Mouse (Mus musculus) left cerebral cortex, adult 2 months (tissue): ENCODE measurements around the gene Rasgef1a. TPM values are rescaled to one million over a fixed set of nuclear protein-coding genes. Genes with fewer than 3 reads are reported as not detected.
A peak's percentile ranks its signal among the peaks of the same experiment; 100 is the strongest.

Source experiments
- DNase-seq, 2 experiments: peaks; one replicate each; pipeline ENCODE4 v3.0.0; 2021 to 2022; ENCODE audit warnings: low spot score in 2 of 2, mixed read lengths in 1 of 2; ENCODE audit errors: extremely low spot score in 1 of 2
- H3K27ac ChIP-seq: fragments of 200-600 bp; 2 replicates; pipeline ENCODE4 v1.8.1; 2022
- H3K4me3 ChIP-seq: fragments of 200-600 bp; 2 replicates; pipeline ENCODE4 v1.8.1; 2022
- CTCF ChIP-seq: fragments of 200-600 bp; IDR thresholded peaks from 2 replicates; pipeline ENCODE4 v1.8.1; 2022; ENCODE audit warnings: antibody characterized with exemption, mild to moderate bottlenecking, moderate library complexity
- intact Hi-C: fragments of 180-260 bp; cut with DNase I; formaldehyde crosslinking; loops from one replicate; pipeline ENCODE4 v1.15.1; 2025
- long read RNA-seq, 2 experiments: library from polyadenylated mRNA; stranded (forward); transcript quantifications; one replicate each; pipeline ENCODE4 v2.0.0; 2021; ENCODE audit warnings: borderline mapping rate in 2 of 2
- total RNA-seq, 2 experiments: library from RNA; stranded (reverse); gene quantifications; 2 replicates each; pipeline ENCODE4 v1.2.3; 2021

Rasgef1a gene
- total RNA-seq, result 100 to 1,000 TPM; 208 to 213 TPM
- long read RNA-seq, experiment 1, transcript Rasgef1a-201 (13 exons, 3,284 nt), result major isoform, 61 of 128 reads
- long read RNA-seq, experiment 1, partial matches to known transcripts, result 44 of 128 reads
- long read RNA-seq, experiment 1, other reads (novel, unspliced or antisense), result 23 of 128 reads
- long read RNA-seq, experiment 2, transcript Rasgef1a-201 (13 exons, 3,284 nt), result major isoform, 59 of 109 reads
- long read RNA-seq, experiment 2, partial matches to known transcripts, result 14 of 109 reads
- long read RNA-seq, experiment 2, other reads (novel, unspliced or antisense), result 36 of 109 reads

DNA sequence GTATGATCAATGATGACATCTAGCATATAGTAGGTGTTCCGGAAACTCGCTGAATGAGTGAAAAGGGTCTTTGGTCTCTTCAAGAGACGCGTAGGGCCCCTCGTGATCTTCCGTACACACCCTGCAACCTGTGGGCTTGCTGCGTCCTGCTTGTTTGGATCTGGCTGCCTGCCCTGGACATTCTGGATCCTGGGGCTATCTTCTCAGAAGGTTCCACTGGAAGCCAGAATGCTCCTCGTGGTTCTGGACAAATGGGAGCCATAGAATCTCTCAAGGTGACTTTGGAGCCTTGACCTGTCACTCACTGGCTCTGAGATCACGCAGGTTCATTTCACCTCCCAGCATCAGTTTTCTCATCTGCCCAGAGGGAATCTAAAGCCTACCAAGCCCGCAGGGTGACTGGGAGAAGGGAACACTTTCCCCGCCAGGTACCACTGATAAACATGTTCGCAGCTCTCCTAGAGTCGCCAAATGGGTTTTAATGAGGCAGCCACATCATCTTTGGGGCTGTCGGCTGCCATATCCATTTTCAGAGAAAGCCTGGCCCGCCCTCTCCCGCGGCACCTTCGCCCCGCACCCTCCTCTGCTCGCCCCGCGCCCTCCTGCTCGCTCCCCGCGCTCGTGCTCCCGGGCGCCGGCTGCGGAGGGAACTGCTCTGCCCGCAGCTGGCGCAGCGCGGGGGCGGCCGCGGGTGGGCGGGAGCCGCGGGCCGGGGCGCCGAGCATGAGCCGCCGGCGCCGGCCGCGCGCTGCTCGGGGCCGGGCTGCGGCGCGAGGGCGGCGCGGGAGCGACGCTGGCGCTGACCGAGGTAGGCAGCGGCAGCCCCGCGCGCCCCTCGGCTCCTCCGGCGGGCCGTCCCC lies at the start of gene Rasgef1a:
Gene Rasgef1a (plus strand): TSS at position 683 of the 860 bp plus-strand sequence.
- intact Hi-C loops, result loop anchor here (5.0 kb wide), 1 partner anchor 69 kb away; no protein-coding TSS in a partner anchor
- peak; percentile 61 to 70 for DNase-seq
- peak within 1 kb of the TSS; percentile 64 for H3K4me3 ChIP-seq
- no peak for TF ChIP-seq CTCF
- peak within 1 kb of the TSS; percentile 98 for H3K27ac ChIP-seq

DNA sequence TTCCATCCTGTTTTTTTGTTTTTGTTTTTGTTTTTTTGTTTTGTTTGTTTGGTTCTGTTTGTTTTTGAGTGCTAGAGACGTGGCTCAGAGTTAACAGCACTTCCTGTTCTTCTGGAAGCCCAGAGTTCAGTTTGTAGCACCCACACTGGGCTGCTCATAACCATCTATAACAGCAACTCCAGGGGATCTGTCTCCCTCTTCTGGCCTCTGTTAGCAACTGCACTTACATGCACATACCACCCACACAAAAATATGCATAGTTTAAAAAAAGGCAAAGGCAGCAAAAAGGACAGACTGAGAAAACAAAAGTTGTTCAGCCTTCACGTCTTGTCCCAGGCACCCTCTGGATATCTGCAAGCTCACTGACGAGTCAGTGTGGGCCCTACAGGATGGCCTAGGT lies 48.0 kb upstream of the Rasgef1a start:
- Histone ChIP-seq H3K4me3 (no peak overlapping the region), H3K27ac (no peak overlapping the region)
- peak; percentile 23 for TF ChIP-seq CTCF
- DNase-seq, result no peak
- intact Hi-C loops, result no loop called here

DNA sequence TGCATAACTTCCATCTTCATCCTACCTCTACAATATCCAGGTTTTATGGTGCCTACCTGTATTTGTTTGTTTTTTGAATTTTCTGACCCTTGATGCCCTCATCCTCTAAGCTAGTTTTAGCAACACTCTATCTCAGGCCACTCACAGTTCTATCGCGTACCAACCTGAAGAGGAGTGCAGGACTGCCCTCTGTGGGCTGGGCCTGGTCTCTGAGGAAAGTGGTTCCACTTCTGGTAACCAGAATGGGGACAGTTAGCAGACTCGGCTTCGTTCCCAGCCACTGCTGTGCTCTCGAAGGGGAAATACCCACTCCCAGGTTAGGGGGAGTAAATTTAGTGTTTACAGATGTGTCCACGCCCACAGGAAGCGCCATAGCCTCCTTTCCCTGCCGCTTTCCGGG lies 44.5 kb upstream of the Rasgef1a start:
- intact Hi-C loops, result no loop called here
- no peak overlapping the region for H3K27ac ChIP-seq
- no peak; the same call in 1 of the 2 replicates for TF ChIP-seq CTCF
- no peak overlapping the region for H3K4me3 ChIP-seq
- no peak for DNase-seq

DNA sequence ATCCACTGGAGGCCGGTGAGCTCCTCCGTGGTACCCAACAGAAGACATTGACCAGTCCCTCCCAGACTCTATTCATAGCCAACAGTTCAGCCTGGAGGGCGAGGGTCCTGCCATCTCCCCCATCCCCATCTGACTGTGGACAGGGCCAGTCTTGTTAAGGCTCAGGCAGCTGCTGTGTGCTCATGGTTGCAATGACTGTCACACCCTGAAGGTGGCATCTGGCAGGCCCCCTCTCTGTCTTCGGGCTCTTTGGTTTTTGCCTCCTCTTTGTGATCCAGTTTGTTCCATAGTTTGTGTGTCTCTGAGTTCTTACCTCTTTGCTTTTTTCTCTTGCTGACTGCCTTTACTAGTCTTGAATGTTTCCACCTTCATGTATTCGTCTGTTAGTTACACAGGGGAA lies 24.1 kb upstream of the Rasgef1a start:
- no peak overlapping the region for H3K27ac ChIP-seq
- no peak overlapping the region for H3K4me3 ChIP-seq
- TF ChIP-seq CTCF, result peak; percentile 27
- no peak for DNase-seq
- intact Hi-C loops, result no loop called here

DNA sequence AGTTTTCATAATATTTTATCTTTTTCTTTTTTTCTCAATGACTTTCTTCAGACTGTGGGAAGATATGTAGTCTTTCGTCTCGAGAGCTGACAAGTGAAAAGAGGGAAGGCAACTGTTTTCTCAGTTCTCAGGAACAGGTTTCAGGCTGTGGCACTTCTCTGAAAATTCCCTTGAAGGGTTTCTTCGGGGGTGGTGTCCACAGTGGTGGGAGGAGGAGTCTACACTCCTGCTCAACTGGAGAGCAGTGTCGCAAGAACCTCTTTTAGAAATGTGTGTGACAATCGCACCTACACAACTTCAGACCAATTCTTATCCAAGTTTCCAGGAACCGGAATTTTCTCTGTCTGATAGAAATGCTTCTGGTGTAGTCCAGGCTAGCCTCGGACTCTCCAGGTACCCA lies 22.0 kb upstream of the Rasgef1a start:
- intact Hi-C loops, result no loop called here
- Histone ChIP-seq H3K27ac (no peak overlapping the region), H3K4me3 (no peak overlapping the region)
- no peak for DNase-seq
- no peak for TF ChIP-seq CTCF

DNA sequence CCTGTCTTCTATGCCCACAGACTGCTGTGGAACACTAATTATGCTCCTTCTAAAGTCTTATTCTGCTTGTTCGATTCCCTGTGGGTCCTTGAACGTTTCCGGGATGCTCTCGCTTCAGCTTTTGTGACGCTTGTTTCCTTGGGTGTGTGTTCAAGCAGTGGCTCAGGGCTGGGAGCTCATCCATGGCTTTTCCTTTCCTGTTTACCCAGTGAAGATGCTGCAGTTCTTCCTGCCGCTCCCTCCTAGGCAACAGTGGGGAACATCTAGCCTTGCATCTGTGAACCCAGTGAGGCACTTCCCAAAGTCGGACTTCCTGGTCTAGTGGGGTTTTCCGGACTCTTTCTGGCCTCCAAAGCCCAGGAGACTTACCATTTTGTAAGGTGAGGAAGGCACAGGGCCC lies 20.6 kb upstream of the Rasgef1a start:
- intact Hi-C loops, result no loop called here
- TF ChIP-seq CTCF, result no peak
- Histone ChIP-seq H3K4me3 (no peak overlapping the region), H3K27ac (no peak overlapping the region)
- DNase-seq, result no peak

DNA sequence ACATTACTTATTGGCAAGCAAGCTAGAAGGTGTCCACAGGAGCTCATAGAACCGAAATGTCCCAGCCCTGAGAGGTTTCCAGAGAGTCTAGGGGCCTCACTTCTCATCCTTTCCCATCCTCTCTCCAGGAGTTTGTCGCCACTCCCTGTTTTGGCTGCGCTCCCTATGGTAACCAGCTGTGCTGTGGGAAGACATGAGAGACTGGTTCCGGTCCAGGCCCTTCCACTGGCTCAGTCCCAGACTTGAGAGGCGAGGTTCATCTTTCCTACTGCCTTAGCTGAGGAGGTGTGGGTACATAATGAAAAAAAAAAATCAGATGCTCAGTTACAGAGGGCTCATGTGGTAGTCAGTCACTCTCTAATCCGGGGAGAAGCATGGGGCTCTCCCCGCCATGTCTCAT lies 19.9 kb upstream of the Rasgef1a start:
- DNase-seq, result peak; percentile 35 to 51
- TF ChIP-seq CTCF, result no peak
- no peak overlapping the region for H3K4me3 ChIP-seq
- no peak overlapping the region for H3K27ac ChIP-seq
- intact Hi-C loops, result no loop called here

DNA sequence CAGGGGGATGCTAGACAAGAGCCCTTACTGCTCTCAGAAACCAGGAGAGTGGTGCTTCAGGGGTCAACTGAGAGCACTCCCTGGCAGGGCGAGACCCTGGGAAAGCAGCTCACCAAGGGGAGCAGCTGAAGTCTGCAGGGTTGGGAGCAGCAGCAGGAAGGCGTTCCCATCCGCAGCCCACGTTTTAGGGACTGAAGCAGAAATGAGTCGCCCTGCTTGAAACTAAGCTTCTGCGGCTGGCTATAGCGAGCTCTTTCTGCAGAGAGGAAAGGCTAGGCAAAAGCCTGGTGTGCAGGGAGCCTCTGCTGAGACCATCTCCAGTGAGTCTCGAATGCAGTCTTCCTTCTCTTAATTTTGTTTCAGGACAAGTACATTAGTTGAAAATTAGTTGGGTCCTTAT lies 19.3 kb upstream of the Rasgef1a start:
- Histone ChIP-seq H3K4me3 (no peak overlapping the region), H3K27ac (no peak overlapping the region)
- no peak for TF ChIP-seq CTCF
- intact Hi-C loops, result no loop called here
- DNase-seq, result no peak

DNA sequence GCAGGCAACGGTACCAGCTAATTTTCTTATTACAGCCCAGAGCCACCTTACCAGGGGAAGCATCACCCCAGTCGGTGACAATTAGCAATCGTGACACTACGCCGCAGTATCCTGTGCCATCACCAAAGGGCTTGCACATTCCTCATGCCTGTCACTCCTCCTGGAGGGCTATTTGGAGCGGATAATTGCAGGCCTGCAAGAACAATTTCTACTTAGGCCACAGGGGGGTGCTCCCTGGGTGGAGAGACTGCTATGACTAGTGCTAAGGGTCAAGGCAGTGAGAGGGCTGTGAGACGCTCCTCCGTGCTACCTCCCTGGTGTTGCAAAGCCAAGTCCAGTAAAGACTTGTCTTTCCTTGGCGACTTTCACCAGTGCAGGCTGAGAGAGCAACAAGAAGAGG lies 16.1 kb upstream of the Rasgef1a start:
- Histone ChIP-seq H3K27ac (no peak overlapping the region), H3K4me3 (no peak overlapping the region)
- intact Hi-C loops, result no loop called here
- no peak for DNase-seq
- TF ChIP-seq CTCF, result peak; percentile 28

DNA sequence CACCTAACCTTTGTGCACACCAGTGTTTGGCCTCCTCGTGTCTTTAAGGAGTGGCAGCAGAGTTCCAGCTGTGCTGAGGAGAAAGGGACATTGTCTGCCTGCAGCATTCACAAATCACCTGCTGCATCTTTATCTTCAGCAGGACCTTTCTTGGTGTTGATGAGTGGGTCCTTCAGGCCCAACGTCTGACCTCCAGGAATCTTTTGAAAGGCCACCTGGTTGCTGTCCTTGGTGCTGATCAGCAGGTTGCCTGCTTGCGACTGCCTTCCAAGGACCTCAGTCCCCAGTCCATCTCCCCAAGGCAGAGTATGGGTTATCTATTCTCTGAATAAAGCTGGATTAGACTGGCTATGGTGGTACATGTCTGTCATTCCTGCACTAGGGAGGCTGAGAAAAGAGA lies 10.0 kb upstream of the Rasgef1a start:
- DNase-seq, result no peak
- intact Hi-C loops, result no loop called here
- no peak for TF ChIP-seq CTCF
- H3K4me3 ChIP-seq, result no peak overlapping the region
- no peak overlapping the region for H3K27ac ChIP-seq

DNA sequence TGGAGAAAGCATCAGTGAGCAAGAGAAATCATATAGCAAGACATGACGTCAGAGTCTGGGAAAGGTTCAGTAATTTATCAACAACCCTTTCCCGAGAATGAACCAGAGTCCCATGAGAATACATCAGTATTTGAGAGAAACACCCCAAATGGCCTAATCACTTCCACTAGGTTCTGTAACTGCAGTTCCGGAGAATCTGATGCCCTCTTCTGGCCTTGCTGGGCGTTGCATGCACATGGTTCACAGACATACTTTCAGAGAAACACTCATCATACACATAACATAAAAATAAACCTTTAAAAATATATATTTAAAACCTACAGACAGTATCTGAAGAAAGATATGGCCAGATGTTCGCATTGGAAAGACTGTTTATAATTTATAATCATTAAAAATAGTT lies 3.9 kb upstream of the Rasgef1a start:
- intact Hi-C loops, result no loop called here
- TF ChIP-seq CTCF, result peak; percentile 58
- no peak overlapping the region for H3K4me3 ChIP-seq
- no peak for DNase-seq
- H3K27ac ChIP-seq, result no peak overlapping the region

DNA sequence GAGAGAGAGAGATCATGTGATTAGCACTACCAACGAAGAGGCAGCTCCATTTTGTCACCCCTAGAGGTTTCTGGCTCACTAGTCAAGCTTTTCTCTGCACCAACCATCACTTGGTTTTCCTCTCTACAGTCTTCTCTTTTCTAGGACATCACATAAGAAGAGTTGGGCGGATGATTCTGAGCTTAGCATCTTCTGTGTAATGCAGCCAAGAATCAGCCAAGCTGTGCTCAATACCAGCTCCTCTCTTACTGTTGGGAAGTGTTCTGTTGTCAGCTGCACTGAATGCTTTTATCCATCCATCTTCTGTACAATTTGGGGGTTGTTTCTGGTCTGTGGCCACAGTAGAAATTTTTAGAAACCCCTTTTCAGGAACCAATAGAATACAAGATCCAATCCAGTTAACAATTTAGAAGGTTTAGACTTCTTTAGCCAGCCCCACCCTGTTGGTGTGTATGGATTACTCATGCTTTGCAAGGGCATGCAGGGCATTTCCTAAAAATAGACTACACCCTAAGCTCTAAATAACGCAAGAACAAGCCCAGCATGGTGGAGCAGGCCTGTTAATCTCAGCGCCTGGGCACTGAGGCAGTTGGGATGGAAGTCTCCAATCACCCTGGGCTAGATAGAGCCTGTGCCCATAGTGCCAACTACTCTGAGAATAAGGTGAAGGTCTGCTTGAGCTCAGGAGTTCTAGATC lies 3.2 kb upstream of the Rasgef1a start:
- no peak for TF ChIP-seq CTCF
- Histone ChIP-seq H3K27ac (peak overlapping the region; percentile 76), H3K4me3 (no peak overlapping the region)
- no peak for DNase-seq
- intact Hi-C loops, result no loop called here
